Mouse (Mus musculus): Measurements from ENCODE around the gene Actbl2.

Gene Actbl2

DNA sequence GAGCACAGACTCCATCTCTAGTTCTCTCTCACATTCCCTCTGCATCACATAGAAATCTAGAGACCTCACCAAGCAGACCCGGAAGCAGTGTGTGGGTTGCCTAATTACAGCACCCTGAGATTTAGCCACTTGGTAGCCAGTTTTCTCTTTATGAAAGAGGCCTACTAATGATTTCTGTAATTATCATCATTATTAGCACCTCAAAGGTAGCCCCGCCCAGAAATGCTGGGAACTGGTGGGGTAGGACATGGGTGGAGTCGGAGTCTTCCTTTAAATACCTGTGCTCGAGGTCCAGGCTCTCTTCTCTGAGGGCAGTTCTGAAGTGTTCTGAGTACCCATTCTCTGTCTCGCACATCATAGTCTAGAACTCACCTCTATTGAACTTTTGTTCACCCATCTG, at the start of gene Actbl2:
Actbl2 (plus strand) TSS at position 301 of the 400 bp plus-strand sequence.
- DNase-seq (ENCODE audit: low spot score): no peak

- DNase-seq (ENCODE audit: low spot score): no peak
These were observed 44.0 kb upstream of the Actbl2 start for GRCm38 (mm10) chr13:111210649-111211378.

GRCm38 (mm10) chr13:111228768-111229167, 26.0 kb upstream of the Actbl2 start:
- DNase-seq (ENCODE audit: low spot score): no peak

- DNase-seq (ENCODE audit: low spot score): no peak
These were observed 25.3 kb upstream of the Actbl2 start for GRCm38 (mm10) chr13:111229541-111229940.

DNA sequence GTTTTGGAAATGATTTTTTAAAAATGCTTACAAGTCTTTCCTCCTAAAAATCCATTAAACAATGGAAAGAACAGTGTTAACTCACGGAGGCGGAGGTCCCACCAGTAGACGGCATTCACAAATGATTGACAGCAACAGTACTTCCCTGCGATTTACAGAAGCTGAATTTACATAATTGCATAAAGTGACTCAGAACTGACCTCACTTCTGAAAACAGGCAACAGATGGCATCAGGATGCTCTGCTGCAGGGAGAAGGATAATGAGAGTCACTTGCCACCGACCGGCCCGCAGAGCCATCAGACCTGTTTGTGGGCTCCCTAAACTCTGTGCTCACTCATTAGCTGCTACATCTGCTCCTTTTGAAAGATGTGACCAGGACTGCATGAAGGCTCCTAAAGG, 22.4 kb upstream of the Actbl2 start:
- DNase-seq (ENCODE audit: low spot score): no peak

DNA sequence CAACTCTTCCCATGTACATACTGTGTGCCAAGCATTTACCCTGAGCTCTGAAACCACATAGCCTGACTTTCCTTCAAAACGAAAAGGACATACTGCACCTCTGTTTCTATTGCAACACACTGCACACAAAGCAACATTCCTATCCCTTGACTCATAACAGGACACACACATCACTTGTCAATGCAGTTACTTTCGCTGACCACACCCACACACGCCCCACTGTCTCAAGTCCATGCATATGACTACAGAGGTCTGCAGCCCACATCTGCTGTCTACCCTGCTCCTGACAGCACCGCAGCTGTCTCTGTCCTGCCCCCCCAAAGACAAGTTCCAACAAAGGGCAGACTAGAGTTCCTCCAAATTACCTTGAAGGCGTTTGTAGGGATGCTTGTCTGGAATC, 21.5 kb upstream of the Actbl2 start:
- no peak for DNase-seq (ENCODE audit: low spot score)

- no peak for DNase-seq (ENCODE audit: low spot score)
These were observed 20.2 kb upstream of the Actbl2 start for GRCm38 (mm10) chr13:111234573-111234972.

GRCm38 (mm10) chr13:111235719-111236166, 19.1 kb upstream of the Actbl2 start:
- DNase-seq (ENCODE audit: low spot score): no peak

DNA sequence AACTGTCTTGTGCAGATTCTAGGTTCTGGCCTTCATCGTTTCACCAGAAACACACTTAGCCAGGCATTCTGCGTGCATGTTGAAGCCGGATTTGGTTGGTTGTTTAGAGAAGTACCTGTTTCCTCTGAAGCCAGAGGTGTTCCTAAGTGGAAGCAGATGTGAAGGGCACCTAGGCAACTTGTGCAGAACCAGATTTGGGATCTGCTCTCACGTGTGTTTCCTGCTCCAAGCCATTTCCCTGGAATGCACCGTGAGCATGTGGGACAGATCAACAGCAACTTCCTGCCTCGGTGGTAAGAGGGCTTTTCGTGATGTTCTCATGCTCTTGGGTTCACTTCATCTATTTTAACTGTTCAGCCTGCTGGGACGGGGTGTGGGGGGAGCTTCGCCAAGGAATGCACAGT, 18.4 kb upstream of the Actbl2 start:
- no peak for DNase-seq (ENCODE audit: low spot score)

DNA sequence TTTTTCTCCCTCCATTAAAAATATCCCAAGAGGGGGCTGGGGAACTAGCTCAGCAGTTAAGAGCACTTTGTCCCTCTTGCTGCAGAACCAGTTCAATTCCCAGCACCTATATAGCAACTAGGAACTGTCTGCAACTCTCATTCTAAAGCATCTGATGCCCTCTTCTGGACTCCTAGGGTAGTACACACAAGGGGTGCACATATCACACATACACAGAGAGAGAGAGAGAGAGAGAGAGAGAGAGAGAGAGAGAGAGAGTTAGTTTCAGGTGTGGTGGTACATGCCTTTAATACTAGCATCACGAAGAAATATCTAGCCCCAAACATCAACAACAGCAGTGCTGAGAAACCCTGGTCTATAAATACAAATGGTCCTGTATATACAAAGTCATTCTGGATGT, 17.5 kb upstream of the Actbl2 start:
- DNase-seq (ENCODE audit: low spot score): no peak

DNA sequence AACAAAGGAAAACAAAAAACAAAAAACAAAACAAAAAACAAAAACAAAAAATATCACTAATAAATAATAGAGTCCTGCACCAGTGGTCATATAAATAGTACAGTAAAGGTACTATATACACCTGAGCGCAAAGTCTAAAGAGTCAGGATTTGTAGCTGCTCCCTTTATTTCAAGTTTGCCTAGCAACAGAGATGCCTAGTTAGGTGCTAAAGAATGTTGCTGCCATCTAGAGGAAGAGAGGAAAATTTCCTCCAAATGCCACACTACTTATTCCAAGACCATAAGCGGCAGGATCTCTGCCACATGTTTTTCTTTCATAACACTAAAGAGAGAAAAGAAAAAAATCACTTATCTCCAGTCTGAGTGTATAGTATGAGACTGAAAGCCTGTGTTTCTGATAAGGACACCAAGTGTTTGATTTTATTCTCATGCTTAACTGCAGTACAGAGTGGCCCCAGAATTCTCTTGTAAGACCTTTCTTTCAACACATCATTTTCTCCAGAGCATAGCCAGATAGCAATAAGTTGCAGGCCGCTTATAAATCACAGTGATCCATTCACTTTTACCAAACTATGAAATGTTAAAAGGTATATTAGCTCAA, 16.8 kb upstream of the Actbl2 start:
- DNase-seq (ENCODE audit: low spot score): no peak

DNA sequence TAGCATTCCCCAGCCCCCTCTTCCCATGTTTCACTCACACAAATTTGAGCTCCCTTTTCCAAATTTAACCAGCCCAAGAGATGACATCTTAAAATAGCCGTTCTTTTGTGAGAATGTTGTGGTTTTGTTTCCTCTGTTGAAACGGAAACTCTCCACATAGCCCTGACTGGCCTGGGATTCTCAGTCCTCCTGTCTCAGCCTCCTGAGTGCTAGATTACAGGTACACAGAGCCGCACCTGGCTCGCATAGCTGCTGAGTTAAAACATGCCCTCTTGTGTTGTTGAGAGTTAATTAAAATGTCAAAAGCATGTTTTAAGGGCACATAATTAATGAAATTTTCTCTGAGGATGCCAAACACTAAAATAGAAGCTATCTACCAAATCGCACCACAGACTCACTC, 3.7 kb upstream of the Actbl2 start:
- DNase-seq (ENCODE audit: low spot score): no peak

DNA sequence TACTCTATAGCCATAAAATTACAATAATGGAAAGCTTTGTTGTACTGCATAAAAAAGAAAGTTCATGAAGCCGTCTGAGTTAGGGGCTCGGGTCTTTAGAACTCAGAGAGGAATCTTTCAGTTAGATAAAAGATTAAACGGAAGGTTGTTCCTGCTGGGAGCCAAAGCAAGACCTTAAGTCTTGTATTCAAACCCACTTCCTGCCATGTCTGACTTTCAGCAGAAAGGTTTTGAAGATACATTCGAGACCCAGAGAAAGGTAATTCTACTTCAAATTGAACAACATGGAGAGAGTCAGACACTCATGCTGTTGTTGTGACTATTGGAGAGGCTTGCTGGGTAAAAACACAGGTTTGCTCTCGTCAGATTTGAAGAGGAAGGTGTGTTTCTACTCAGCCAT, 3.0 kb upstream of the Actbl2 start:
- DNase-seq (ENCODE audit: low spot score): no peak

- DNase-seq (ENCODE audit: low spot score): no peak
These were observed 3.2 kb downstream of the Actbl2 start for GRCm38 (mm10) chr13:111258016-111258415.

- DNase-seq (ENCODE audit: low spot score): no peak
These were observed 3.7 kb downstream of the Actbl2 start for GRCm38 (mm10) chr13:111258424-111259092.

DNA sequence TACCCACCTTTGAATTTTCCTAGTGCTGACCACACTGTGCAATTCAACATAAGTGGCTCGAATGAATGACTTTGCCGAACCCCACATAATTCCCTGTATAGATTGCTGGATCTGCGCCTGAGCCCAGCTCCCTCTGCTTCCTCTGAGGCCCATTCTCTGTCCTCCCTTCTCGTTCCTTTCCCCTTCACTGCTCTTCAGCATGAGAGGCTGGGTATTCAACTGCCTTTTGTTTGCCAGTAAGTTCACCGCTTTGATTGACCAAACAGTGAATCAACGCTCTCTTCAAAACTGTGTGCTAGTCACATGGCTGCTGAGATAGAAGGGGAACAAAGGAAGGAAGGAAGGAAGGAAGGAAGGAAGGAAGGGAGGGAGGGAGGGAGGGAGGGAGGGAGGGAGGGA, 4.3 kb downstream of the Actbl2 start:
- DNase-seq (ENCODE audit: low spot score): no peak

GRCm38 (mm10) chr13:111259711-111260110, 4.9 kb downstream of the Actbl2 start:
- DNase-seq (ENCODE audit: low spot score): no peak

DNA sequence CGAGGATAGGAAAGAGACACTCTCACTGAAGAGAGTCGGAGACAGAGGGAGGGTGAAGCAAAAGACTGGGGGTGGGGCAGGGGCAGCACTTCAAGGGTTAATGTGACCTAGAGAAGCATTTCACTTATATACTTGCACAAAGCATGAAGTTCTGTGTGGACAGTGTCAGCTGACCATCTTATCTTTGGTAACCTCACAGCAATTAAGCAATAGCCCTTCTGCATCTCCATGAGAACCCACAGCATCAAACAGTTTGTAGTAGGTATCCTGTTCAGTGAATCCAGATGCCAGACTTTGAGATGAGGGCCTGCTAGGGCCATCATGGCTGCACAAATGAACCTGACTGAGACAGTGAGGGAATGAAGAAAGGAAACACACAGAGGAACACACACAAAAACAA, 8.4 kb downstream of the Actbl2 start:
- DNase-seq (ENCODE audit: low spot score): no peak

DNA sequence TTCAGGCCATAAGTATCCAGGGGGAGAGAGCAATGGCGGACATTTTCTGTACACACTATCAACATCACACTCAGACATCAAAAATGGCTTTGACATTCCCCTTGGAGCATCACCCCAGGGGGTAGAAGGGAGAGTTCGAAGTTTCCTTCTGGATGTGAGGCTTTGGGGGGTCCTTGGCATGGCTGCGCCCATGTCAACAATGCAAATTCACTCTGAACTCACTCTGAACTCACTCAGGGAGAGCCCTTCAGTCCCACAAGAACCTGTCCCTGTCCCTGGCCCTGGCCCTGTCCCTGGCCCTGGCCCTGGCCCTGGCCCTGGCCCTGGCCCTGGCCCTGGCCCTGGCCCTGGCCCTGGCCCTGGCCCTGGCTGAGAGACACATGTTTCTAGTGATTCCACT, 8.9 kb downstream of the Actbl2 start:
- DNase-seq (ENCODE audit: low spot score): no peak

- no peak for DNase-seq (ENCODE audit: low spot score)
These were observed 10.6 kb downstream of the Actbl2 start for GRCm38 (mm10) chr13:111265231-111266000.

DNA sequence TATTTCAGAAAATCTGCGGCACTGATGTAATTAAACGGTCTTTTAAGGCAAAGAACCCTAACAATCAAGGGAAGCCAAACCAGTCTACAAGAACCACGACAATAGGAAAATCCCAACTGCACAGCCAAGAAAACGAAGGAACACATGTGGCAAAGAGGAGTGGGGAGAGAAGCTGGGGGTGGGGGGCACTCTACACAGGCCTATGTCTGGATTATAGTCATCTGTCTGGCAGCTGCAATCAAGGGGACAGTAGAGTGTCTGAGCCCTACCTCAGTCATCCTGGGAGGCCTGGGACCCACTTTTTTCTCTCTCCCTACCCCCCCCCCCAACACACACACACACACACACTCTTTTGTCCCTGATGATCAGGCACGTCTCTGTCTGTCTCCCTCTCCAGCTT, 12.0 kb downstream of the Actbl2 start:
- no peak for DNase-seq (ENCODE audit: low spot score)

DNA sequence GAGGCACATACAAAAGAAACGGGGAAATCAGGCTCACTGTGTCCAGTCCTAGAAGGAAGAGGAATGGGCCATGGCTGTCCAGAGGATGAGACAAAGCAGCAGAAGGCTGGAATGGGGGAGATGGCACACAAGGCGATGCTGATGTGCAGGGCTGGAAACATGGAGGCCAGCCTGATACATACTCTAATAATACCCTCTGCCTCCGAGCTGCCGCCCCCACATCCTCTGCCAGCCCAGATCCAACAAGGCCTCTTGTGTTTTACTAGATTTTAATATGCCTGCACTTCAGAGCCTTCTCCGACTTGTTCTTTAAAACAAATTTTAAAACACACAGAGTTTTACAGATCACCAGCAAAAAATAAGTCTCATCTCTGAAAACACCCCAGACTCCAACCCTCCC, 14.2 kb downstream of the Actbl2 start:
- DNase-seq (ENCODE audit: low spot score): no peak

Data from T-cell, adult 2 months (primary cell).